Mouse (Mus musculus) frontal cortex, postnatal 25 days (tissue): ENCODE measurements around the gene Cdk1.
"Not testable (repeated sequence)": the region's sequence is repeated elsewhere in the genome, so short reads cannot be mapped to it uniquely, and the experiment has no call there.

Experiments used
- DNase-seq, 2 experiments: peaks; one replicate each; pipeline ENCODE4 v3.0.0; 2022; ENCODE audit warnings: low spot score in 2 of 2

Cdk1 gene

DNA sequence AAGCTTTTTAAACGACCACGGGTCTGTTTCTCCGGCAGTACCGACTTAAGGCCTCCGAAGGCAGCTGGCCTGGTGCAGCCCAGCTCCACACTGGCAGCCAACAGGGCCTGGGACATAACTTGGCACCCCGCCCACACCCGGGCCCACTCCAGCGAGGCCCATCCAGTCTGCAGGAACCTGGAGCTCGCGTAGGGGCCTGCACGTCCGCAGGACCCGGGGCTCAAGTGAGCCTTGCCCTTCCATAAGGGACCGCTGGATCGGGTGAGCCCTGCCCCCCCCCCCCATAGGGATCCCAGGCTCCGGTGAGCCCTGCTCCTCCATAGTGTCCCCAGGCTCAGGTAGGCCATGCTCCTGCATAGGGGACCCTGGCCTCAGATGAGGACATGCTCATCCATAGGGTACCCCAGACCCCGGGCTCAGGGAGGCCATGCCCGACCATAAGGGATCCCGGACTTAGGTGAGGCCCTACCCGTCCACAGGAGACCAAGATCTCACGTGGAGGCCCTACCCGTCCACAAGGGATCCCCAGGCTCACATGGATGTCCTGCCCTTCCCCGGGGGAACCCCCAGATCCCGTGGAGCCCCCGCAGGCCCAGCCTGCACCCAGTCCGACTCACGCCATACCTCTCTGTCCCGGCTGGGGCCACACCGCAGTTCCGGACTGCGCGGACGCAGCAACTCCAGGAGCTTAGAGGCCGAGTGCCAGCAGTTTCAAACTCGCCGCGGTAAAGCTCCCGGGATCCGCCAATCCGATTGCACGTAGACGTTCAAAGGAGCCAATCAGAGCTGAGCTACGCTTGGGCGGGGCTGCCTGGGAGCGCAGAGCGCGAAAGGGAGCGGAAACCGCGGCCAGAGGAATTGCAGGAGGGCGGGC lies at the start of gene Cdk1:
Cdk1 (minus strand) TSS at position 727 of the 874 bp plus-strand sequence.
- peak; percentile 83 to 90 for DNase-seq

DNA sequence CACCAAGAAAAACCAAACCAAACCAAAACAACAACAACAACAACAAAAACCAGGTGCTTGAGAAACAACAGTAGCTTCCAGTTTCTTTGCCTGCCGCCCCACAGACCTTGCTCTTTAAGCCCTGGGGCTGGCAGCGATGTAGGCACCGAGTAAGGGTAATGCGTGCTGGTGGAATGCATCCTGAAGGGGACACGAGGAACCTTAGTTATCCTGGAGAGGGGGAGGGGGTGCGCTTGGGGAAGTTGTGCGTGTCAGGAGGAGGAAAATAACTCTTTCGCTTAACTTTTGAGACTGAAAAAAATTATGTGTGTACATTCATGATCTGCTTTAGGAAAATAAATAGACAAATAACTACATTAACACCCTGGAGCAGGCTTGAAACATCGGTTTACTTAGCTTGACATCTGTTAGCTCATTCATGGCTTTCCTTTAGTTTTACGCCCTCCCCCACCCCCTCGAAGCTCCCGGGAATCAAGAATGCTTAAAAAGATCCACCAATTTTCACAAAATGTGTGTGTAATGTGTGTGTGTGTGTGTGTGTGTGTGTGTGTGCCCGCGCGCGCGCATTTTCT lies 47.2 kb upstream of the Cdk1 start:
- no peak for DNase-seq

DNA sequence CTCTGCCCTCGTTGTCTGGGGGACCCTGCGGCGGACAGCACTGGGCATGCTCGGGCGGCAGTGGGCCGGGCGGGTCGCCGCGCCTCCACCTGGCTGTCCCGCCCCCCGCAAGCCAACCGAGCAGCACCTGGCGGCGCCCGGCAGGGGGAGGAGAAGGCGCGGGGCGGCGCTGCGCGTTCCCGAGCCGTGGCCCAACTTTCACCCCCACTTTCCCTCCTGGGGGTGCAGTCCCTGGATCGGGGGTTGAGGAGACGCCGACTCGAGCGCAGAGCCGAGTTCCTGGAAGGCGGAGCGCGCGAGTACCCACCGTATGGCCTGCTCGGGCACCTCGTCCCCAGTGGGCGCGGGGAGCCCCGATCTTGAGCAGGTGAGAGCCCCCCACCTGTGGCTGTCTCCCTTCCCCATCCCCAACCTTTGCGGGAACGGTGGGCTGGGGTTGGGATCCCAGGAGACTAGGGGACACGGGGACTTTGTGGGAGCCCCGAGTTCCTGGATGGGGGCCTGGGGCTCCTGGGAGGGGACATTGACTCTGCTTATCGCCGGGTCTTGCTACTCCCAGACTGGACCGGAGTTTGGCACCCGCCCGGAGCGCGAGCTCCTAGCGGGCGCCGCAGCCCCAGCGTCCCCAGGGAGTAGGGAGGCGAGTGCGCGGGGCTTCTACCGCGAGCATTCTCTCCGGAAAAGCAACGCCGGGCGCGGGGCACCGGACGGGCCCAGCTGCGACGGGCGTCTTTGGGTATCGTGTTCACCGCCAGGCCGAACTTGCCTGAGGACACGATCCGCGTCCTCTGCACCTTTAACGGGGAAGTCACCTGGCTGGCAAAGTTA lies 46.2 kb upstream of the Cdk1 start, which contains the start of gene Ank3:
Ank3 (plus strand) TSS at position 11 of the 828 bp plus-strand sequence.
- DNase-seq: no peak

DNA sequence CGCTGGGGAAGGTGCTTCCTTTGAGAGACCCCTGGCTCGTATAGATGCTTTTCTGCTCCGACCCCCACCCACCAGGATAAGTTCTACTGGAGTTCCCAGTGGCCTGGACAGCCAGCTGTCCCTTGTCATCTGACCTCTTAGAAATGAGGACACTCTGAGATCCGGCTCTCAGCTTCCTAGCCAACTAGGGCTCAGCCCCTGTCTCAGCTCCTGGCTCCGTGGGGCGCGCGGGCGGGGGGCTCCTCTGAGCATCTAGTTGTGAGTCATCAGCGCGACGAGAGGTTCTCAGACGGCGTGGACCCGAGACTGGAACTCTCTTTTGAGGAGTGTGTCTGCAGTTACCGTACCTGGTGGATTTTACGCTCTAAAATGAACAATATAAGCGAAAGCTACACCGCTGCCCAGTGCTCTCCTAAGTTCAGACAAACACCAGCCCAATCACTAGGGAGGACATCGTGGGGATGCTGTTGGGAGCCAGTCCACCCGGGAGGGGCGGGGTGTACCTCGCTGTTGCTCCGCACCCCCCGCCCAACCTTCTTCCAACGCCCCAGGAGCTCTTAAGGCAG lies 45.5 kb upstream of the Cdk1 start:
- DNase-seq: no peak

DNA sequence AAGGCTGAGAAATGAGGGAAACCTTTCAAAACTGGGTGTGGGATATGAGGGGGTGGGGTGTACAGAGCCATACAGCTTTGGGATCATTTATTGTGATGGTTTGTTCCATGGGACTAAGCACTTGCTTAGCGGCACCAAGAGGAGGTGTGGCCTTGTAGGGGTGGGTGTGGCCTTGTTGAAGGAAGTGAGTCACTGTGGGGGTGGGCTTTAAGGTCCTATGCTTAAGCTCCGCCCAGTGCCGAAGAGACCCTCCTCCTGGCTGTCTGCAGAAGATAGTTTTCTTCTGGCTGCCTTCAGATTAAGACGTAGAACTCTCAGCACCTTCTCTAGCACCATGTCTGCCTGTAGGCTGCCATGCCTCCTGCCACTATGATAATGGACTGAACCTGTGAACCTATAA lies 36.8 kb upstream of the Cdk1 start:
- DNase-seq: no peak

GRCm38 (mm10) chr10:69386767-69387166 lies 34.0 kb upstream of the Cdk1 start:
- no peak for DNase-seq

DNA sequence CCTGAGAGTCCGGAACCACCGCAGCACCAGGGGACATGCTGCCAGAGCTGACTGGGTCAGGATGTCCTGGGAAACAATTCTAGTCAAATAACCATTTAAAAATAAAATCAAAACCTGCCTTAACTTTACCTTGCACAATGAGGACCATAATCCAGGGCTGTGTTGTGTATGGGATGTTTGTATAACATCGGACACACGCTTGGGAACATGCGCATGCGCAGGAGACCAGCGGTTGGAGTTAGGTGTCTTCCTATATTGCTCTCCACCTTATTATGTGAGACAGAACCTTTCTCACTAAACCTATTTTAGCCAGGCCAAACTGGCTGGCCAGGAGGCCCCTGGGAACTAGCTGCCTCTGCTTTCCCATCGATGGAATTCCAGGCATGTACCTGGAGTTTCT lies 32.4 kb upstream of the Cdk1 start:
- no peak for DNase-seq

DNA sequence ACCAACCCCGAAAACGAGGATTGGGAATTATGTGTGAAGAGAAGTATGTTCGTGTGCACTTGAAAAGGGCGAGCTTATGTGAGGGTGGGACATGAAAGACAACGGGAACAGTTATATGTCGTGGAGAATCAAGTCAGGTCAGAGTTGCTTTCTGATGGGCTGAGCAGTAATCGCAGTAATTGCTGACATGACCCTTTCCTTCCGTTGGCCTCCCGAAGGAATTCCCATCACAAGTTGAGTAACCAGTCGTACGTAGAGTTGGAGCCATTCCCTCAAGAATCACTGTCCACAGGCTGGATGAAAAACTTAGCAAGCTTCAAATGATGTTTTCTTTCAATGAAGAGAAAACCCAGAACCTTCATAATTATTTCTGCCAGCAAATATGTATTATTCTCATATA lies 31.9 kb upstream of the Cdk1 start:
- DNase-seq: no peak

DNA sequence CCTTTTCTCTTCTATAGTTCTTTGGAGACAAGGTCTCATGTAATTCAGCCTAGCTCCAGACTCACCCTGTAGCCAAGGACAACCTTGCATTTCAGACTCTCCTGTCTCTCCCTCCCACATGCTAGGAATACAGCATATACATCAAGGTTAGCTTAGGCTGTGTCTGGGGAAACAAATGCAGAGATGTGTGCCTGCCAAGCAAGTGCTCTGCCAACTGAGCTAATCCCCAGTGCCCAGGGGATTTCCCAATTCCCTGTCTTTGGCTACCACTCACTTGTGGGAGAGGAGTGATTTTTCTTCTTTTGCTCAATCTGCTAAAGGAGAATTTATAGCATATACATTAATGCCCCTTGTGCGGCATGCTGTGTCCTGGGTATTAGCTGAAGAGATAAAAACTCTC lies 30.4 kb upstream of the Cdk1 start:
- DNase-seq: no peak

GRCm38 (mm10) chr10:69375154-69375553 lies 22.4 kb upstream of the Cdk1 start:
- no peak for DNase-seq

- no peak for DNase-seq
Observed at GRCm38 (mm10) chr10:69373796-69374550, 21.2 kb upstream of the Cdk1 start.

GRCm38 (mm10) chr10:69372061-69372460 lies 19.3 kb upstream of the Cdk1 start:
- DNase-seq: no peak

- DNase-seq: peak in 1 of 2 experiments; percentile 14
Observed at GRCm38 (mm10) chr10:69371441-69371840, 18.7 kb upstream of the Cdk1 start.

- DNase-seq: no peak
Observed at GRCm38 (mm10) chr10:69369321-69369720, 16.6 kb upstream of the Cdk1 start.

GRCm38 (mm10) chr10:69366877-69367387 lies 14.2 kb upstream of the Cdk1 start:
- no peak for DNase-seq

DNA sequence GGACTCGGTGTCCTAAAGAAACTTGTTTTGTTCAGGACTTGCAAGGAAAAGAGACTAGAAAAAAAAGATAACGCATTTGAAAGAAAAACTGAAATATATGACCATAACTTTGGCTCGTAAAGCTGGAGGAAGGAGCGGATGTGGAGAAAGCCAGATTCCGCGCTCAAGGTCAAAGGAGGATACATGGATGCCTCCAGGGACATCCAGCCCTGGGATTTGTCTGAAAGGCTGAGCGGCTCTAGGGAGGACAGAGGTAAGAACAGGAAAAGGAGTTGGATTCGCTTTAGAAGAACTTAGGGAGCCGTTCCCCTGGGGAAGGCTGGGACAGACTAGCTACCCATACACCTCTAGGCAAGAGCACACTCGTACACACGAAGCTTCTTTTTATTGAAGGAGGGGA lies 13.5 kb upstream of the Cdk1 start:
- DNase-seq: no peak

DNA sequence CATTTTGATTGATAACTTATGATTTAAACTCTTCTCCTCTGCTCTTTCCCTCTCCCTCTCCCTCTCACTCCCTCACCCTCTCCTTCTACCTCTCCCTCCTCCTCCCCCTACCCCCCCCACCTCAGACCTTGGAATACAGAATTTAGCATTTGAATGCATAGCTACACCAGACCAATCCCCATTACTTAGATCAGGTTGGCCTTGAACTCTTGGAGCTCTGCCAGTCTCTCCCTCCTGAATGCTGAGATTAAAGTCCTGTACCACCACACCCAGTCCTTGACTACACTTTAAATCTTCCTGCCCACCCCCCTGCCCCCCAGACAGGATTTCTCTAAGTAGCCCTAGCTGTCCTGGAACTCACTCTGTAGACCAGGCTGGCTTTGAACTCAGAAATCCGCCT lies 6.9 kb upstream of the Cdk1 start:
- no peak for DNase-seq

- not testable (repeated sequence) for DNase-seq
Observed at GRCm38 (mm10) chr10:69353086-69353479, 345 bp upstream of the Cdk1 start.

DNA sequence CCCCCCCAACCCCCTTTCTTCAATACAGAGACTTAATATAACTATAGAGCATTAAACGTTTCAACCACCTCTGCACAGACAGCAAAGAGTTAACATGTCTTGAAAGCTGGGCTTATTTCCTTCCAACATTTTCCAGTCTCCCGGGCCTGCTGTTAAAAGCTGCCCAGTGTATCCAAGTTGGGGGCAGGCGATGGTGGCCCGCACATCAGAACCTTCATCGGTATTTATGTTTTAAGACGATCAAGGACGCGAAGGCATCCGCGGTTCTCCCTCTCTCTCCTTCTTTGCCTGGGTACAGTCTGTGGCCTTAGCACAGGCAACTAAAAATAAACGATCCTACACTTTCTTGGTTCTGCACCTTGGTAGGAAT lies 911 bp downstream of the Cdk1 start:
- no peak for DNase-seq

DNA sequence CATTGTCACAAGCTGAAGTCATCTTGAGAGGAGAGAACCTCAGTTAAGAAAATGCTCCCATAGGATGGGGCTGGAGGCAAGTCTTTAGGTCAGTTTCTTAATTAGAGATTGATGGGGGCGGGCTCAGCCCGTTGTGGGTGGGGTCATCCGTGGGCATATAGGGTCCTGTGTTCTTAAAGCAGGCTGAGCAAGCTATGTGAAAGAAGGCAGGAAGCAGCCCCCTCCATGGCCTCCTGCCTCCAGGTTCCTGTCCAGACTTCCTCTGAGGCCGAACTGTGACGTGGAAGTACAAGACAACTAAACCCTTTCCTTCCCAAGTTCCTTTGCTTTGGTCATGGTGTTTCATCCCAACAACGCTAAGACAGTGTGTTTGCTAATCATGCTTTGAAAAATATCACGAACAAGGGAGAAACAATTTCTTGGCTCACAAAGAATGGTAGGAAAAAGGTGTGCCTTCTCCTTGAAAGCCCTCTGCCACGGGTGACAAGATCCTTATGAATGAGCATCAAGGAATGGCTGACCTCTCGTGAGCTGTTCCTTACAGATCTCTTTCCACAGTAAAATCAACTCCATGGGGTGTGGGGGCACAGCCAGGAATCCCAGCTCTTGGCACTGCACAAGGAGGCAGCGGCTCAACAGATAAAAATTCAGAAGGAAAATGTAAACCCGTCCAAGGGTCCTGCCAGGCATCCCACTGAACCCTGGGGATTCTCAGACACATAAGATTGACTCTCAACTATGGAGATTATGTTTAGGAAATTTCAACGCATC lies 1.5 kb downstream of the Cdk1 start:
- no peak for DNase-seq
